Comparison of ENCODE assay signal across 8 mouse cellular contexts in genomic region chr17:35697759-35698500, GRCm38 (mm10). TPM values are rescaled to one million over a fixed set of nuclear protein-coding genes. Genes with fewer than 3 reads are reported as not detected.
A peak's percentile ranks its signal among the peaks of the same experiment; 100 is the strongest.
DNase-seq lines count a peak whose midpoint lies in the region; TF ChIP-seq lines count a peak whose summit lies in the region.

No protein-coding gene starts in this region.

- H3K36me3 ChIP-seq in spleen, adult 2 months (ENCODE audit: control insufficient read depth, insufficient read depth, low read length), result no peaks in the 10 kb centered on the region
- H3K36me3 ChIP-seq in heart, adult 2 months (ENCODE audit: control insufficient read depth, insufficient read depth, low read length), result no peaks in the 10 kb centered on the region; the same call in none of the 2 replicates
- H3K36me3 ChIP-seq in midbrain, embryonic 10.5 days, result peaks cover 69% of the 10 kb centered on the region

- H3K9ac ChIP-seq in heart, adult 2 months (ENCODE audit: low read depth, low read length), result 0 out of 2 replicates have a peak overlapping the region, but pooled peaks have one; percentile 15

- H3K27me3 ChIP-seq in spleen, adult 2 months (ENCODE audit: control insufficient read depth, insufficient read depth, low read length), result peaks cover 20% of the 10 kb centered on the region
- 0 out of 2 replicates have a peak, but pooled peaks cover 1% of the 10 kb centered on the region for H3K27me3 ChIP-seq in heart, adult 2 months (ENCODE audit: control insufficient read depth, insufficient read depth, low read length)
- H3K27me3 ChIP-seq in midbrain, embryonic 10.5 days (ENCODE audit: low read depth, poor library complexity, severe bottlenecking), result peaks cover 23% of the 10 kb centered on the region; the same call in 1 of the 2 replicates

- peaks cover 7% of the 10 kb centered on the region; the same call in 1 of the 2 replicates for H3K4me1 ChIP-seq in spleen, adult 2 months (ENCODE audit: control insufficient read depth, insufficient read depth, insufficient read length)
- peaks cover 7% of the 10 kb centered on the region; the same call in 1 of the 2 replicates for H3K4me1 ChIP-seq in heart, adult 2 months (ENCODE audit: control insufficient read depth, insufficient read depth, low read length)
- peaks cover 54% of the 10 kb centered on the region for H3K4me1 ChIP-seq in midbrain, embryonic 10.5 days

- no peak for TF ChIP-seq POLR2A in spleen, adult 2 months (IDR thresholded peaks at IDR 0.05; ENCODE audit: low read depth, low read length)
- TF ChIP-seq POLR2A in heart, adult 2 months (IDR thresholded peaks at IDR 0.05; ENCODE audit: insufficient read depth, low read depth, low read length), result no peak

- peak overlapping the region; percentile 28; the same call in 1 of the 2 replicates for H3K27ac ChIP-seq in spleen, adult 2 months (ENCODE audit: insufficient read depth, low read length)
- H3K27ac ChIP-seq in heart, adult 2 months, result peak overlapping the region; percentile 61
- peak overlapping the region; percentile 100 for H3K27ac ChIP-seq in midbrain, embryonic 10.5 days (replicated peaks)

- no peaks in the 10 kb centered on the region for H3K79me2 ChIP-seq in heart, adult 2 months (replicated peaks; ENCODE audit: control insufficient read depth, insufficient read depth, low read length)

- 20% methylated on average over 16 of the region's 16 CpGs for WGBS in spleen, adult 2 months
- WGBS in heart, adult 2 months, result 8% methylated on average over 16 of the region's 16 CpGs
- WGBS in midbrain, embryonic 10.5 days, result 2% methylated on average over 16 of the region's 16 CpGs

- intact Hi-C loops in heart, adult 2 months (cut with DNase I), result no loop called here

- TF ChIP-seq EP300 in heart, adult 2 months (IDR thresholded peaks at IDR 0.05; ENCODE audit: insufficient read depth, low read depth, low read length), result no peak

- no peak for DNase-seq in spleen, adult 2 months (ENCODE audit: low read depth in 1 of 2, low spot score in 2 of 2)
- DNase-seq in spleen, adult 18-20 months, result no peak
- peak; percentile 71 for DNase-seq in cerebellum, adult 9-10 months
- DNase-seq in heart, adult 2 months, result peak in 1 of 2 experiments; percentile 46
- DNase-seq in kidney, postnatal 14 days, result peak; percentile 34
- DNase-seq in midbrain, embryonic 10.5 days (ENCODE audit: low spot score), result peak; percentile 81
- peak; percentile 87 for DNase-seq in telencephalon, adult 2 months (ENCODE audit: low read depth, low spot score)
- no peak for DNase-seq in thymus, postnatal 10 days (ENCODE audit: low spot score in 2 of 2)

- H3K4me3 ChIP-seq in spleen, adult 2 months (ENCODE audit: extremely low read depth, insufficient read depth, insufficient read length), result 0 out of 2 replicates have a peak overlapping the region, but pooled peaks have one; percentile 2
- H3K4me3 ChIP-seq in heart, adult 2 months, result peak overlapping the region; percentile 23; the same call in 1 of the 2 replicates
- peak overlapping the region; percentile 84 for H3K4me3 ChIP-seq in midbrain, embryonic 10.5 days

- peaks cover 8% of the 10 kb centered on the region for H3K9me3 ChIP-seq in midbrain, embryonic 10.5 days (replicated peaks)

- no peak for TF ChIP-seq CTCF in spleen, adult 2 months (IDR thresholded peaks at IDR 0.05; ENCODE audit: extremely low read depth, insufficient read depth, insufficient read length, insufficient replicate concordance)
- no peak for TF ChIP-seq CTCF in heart, adult 2 months (IDR thresholded peaks at IDR 0.05)

RNA-seq across cellular contexts. Expression of gene Ddr1, which starts 6.5 kb away (rescaled TPM):
- polyA plus RNA-seq in spleen, adult 2 months (2012; rRNA removed), result 27.0 and 38.7 TPM in 2 replicates
- total RNA-seq in heart, adult 2 months (2021), result 10 to 100 TPM; 25.9 to 30.6 TPM
- 24.4 and 27.6 TPM in 2 replicates for polyA plus RNA-seq in heart, adult 2 months (2012; rRNA removed)
- 142 and 193 TPM in 2 replicates for polyA plus RNA-seq in midbrain, embryonic 10.5 days (2016; fragmentation: Nextera tagmentation; extraction: Ambion mirVana)

RNA-seq across cellular contexts. Expression of gene Gtf2h4, which starts 24.4 kb away (rescaled TPM):
- 21.7 and 23.5 TPM in 2 replicates for polyA plus RNA-seq in spleen, adult 2 months (2012; rRNA removed)
- total RNA-seq in heart, adult 2 months (2021), result 10 to 100 TPM; 15.0 to 20.6 TPM
- polyA plus RNA-seq in heart, adult 2 months (2012; rRNA removed), result 19.2 and 21.0 TPM in 2 replicates
- 50.1 and 52.3 TPM in 2 replicates for polyA plus RNA-seq in midbrain, embryonic 10.5 days (2016; fragmentation: Nextera tagmentation; extraction: Ambion mirVana)

RNA-seq across cellular contexts. Expression of gene Vars2, which starts 30.5 kb away (rescaled TPM):
- polyA plus RNA-seq in spleen, adult 2 months (2012; rRNA removed), result 28.9 and 37.3 TPM in 2 replicates
- 10 to 100 TPM; 26.6 to 28.3 TPM for total RNA-seq in heart, adult 2 months (2021)
- 19.3 and 20.3 TPM in 2 replicates for polyA plus RNA-seq in heart, adult 2 months (2012; rRNA removed)
- polyA plus RNA-seq in midbrain, embryonic 10.5 days (2016; fragmentation: Nextera tagmentation; extraction: Ambion mirVana), result 19.3 and 20.6 TPM in 2 replicates

RNA-seq across cellular contexts. Expression of gene Mucl3, which starts 54.4 kb away (rescaled TPM):
- polyA plus RNA-seq in spleen, adult 2 months (2012; rRNA removed), result not detected in 2 replicates
- not detected for total RNA-seq in heart, adult 2 months (2021)
- not detected in 2 replicates for polyA plus RNA-seq in heart, adult 2 months (2012; rRNA removed)
- 0.17 and 0.22 TPM in 2 replicates for polyA plus RNA-seq in midbrain, embryonic 10.5 days (2016; fragmentation: Nextera tagmentation; extraction: Ambion mirVana)

Comparison
In these comparisons a context has a peak if more than half of its experiments do, and no peak if none do; other contexts are left out.
1. DNase-seq: peak in cerebellum, adult 9-10 months (single experiment), kidney, postnatal 14 days (single experiment), midbrain, embryonic 10.5 days (single experiment) and telencephalon, adult 2 months (single experiment); none in spleen, adult 2 months (0 of 2), spleen, adult 18-20 months (0 of 2) and thymus, postnatal 10 days (0 of 2).
2. H3K27ac ChIP-seq: peak in every context shown above with its lines; median percentile 100 in midbrain, embryonic 10.5 days; 61 in heart, adult 2 months; 28 in spleen, adult 2 months.
3. H3K4me3 ChIP-seq: peak in every context shown above with its lines; median percentile 84 in midbrain, embryonic 10.5 days; 23 in heart, adult 2 months; 2 in spleen, adult 2 months.